11 mouse cellular contexts compared by ENCODE assay signal in genomic region chr1:172514551-172515268, GRCm38 (mm10). TPM values are rescaled to one million over a fixed set of nuclear protein-coding genes. Genes with fewer than 3 reads are reported as not detected.
DNase-seq lines count a peak whose midpoint lies in the region; ATAC-seq and TF ChIP-seq lines count a peak whose summit lies in the region.
"Had no signal": no experiment of that assay in that cellular context is flagged by ENCODE, and none has a peak within 500 bp of the region (broad histone marks: within the 10 kb centered on the region; RNA-seq: fewer than 3 reads in every experiment).

No protein-coding gene starts in this region.

- intact Hi-C loops in heart, adult 2 months (cut with DNase I), result loop anchor here (10.0 kb wide), 1 partner anchor 290 kb away; no protein-coding TSS in a partner anchor
- intact Hi-C loops in heart, postnatal 36 days (cut with DNase I), result no loop called here

- DNase-seq in heart, adult 2 months, result peak in 1 of 2 experiments; percentile 56
- no peak for DNase-seq in heart, postnatal 36 days
- DNase-seq in kidney, postnatal 36 days, result peak; percentile 60 to 61
- no peak for DNase-seq in right cerebral cortex, postnatal 36 days (ENCODE audit: low spot score in 2 of 2)
- no peak for DNase-seq in retina, postnatal 1 day
- no peak for DNase-seq in urinary bladder, postnatal 4 days (ENCODE audit: low spot score in 2 of 2)

- H3K27me3 ChIP-seq in heart, adult 2 months (ENCODE audit: control insufficient read depth, insufficient read depth, low read length), result no peaks in the 10 kb centered on the region; the same call in 1 of the 2 replicates
- no peaks in the 10 kb centered on the region for H3K27me3 ChIP-seq in E14TG2a.4 (ENCODE audit: insufficient read depth, low read length)
- H3K27me3 ChIP-seq in heart, embryonic 14.5 days (ENCODE audit: control insufficient read depth, insufficient read depth, low read length), result no peaks in the 10 kb centered on the region

- WGBS in heart, adult 2 months, result 49% methylated on average over 7 of the region's 7 CpGs
- WGBS in heart, embryonic 14.5 days, result 63% methylated on average over 7 of the region's 7 CpGs

- TF ChIP-seq POLR2A in heart, adult 2 months (IDR thresholded peaks at IDR 0.05; ENCODE audit: insufficient read depth, low read depth, low read length), result 0 out of 2 replicates have a peak, but pooled peaks have one; percentile 31

- H3K27ac ChIP-seq in heart, adult 2 months, result peak overlapping the region; percentile 67
- H3K27ac ChIP-seq in heart, embryonic 14.5 days (replicated peaks in 1 of 2; ENCODE audit: control insufficient read depth in 1 of 2, insufficient read depth in 1 of 2, low read depth in 2 of 2, low read length in 2 of 2), result peak overlapping the region; percentile 66 to 79
- H3K27ac ChIP-seq: midbrain, embryonic 10.5 days had no signal

- H3K36me3 ChIP-seq in heart, adult 2 months (ENCODE audit: control insufficient read depth, insufficient read depth, low read length), result peaks cover 8% of the 10 kb centered on the region; the same call in 1 of the 2 replicates
- H3K36me3 ChIP-seq in E14TG2a.4 (ENCODE audit: insufficient read depth, low read length), result no peaks in the 10 kb centered on the region
- H3K36me3 ChIP-seq in heart, embryonic 14.5 days (ENCODE audit: control insufficient read depth, insufficient read depth, low read length), result no peaks in the 10 kb centered on the region
- H3K36me3 ChIP-seq: midbrain, embryonic 10.5 days had no signal

- peaks cover 6% of the 10 kb centered on the region for H3K9me3 ChIP-seq in E14TG2a.4 (ENCODE audit: low read length)
- H3K9me3 ChIP-seq in heart, embryonic 14.5 days (ENCODE audit: control insufficient read depth, low read length), result peaks cover 7% of the 10 kb centered on the region; the same call in 1 of the 2 replicates

- ATAC-seq in heart, embryonic 14.5 days (ENCODE audit: insufficient number of reproducible peaks, insufficient read depth, low FRiP score, low read depth), result no peak

- peaks cover 27% of the 10 kb centered on the region for H3K4me1 ChIP-seq in heart, adult 2 months (ENCODE audit: control insufficient read depth, insufficient read depth, low read length)
- peaks cover 81% of the 10 kb centered on the region for H3K4me1 ChIP-seq in E14TG2a.4 (replicated peaks; ENCODE audit: low read depth, low read length)
- H3K4me1 ChIP-seq in heart, embryonic 14.5 days (ENCODE audit: control insufficient read depth in 2 of 2, insufficient read depth in 2 of 2, low read length in 2 of 2), result peaks cover 26 to 28% of the 10 kb centered on the region in 2 experiments

- peak; percentile 31; the same call in 1 of the 2 replicates for TF ChIP-seq EP300 in heart, adult 2 months (IDR thresholded peaks at IDR 0.05; ENCODE audit: insufficient read depth, low read depth, low read length)

- TF ChIP-seq CTCF in heart, adult 2 months (IDR thresholded peaks at IDR 0.05), result no peak
- TF ChIP-seq CTCF in E14TG2a.4 (conservative IDR thresholded peaks at IDR 0.05; ENCODE audit: low read length), result no peak

- no peak overlapping the region for H3K9ac ChIP-seq in heart, adult 2 months (ENCODE audit: low read depth, low read length)
- H3K9ac ChIP-seq in heart, embryonic 14.5 days (ENCODE audit: low read length), result no peak overlapping the region

- H3K4me3 ChIP-seq in heart, adult 2 months, result no peak overlapping the region
- H3K4me3 ChIP-seq in E14TG2a.4 (replicated peaks; ENCODE audit: low read length), result 0 out of 2 replicates have a peak overlapping the region, but pooled peaks have one; percentile 17
- no peak overlapping the region for H3K4me3 ChIP-seq in heart, embryonic 14.5 days (ENCODE audit: control insufficient read depth in 1 of 2, insufficient read depth in 1 of 2, low read depth in 1 of 2, low read length in 2 of 2)
- H3K4me3 ChIP-seq: midbrain, embryonic 10.5 days had no signal

- no peak overlapping the region for H3K4me2 ChIP-seq in heart, embryonic 14.5 days (ENCODE audit: low read length)

- no peaks in the 10 kb centered on the region for H3K79me2 ChIP-seq in heart, adult 2 months (replicated peaks; ENCODE audit: control insufficient read depth, insufficient read depth, low read length)

RNA-seq across cellular contexts. Expression of gene Cfap45, which starts 5.9 kb away (rescaled TPM):
- total RNA-seq in heart, adult 2 months (2021), result under 1 TPM; 0.39 to 0.52 TPM
- 0.26 and 0.53 TPM in 2 replicates for polyA plus RNA-seq in heart, adult 2 months (2012; rRNA removed)
- under 1 TPM; 0.14 to 0.92 TPM for total RNA-seq in heart, postnatal 36 days (2021)
- 2.0 and 2.6 TPM in 2 replicates for polyA plus RNA-seq in heart, embryonic 14.5 days (2014; fragmentation: Nextera tagmentation; extraction: Ambion mirVana)
- polyA plus RNA-seq: C2C12 had no signal

RNA-seq across cellular contexts. Expression of gene Tagln2, which starts 14.9 kb away (rescaled TPM):
- total RNA-seq in heart, adult 2 months (2021), result 10 to 100 TPM; 65.5 to 77.8 TPM
- 131 and 152 TPM in 2 replicates for polyA plus RNA-seq in heart, adult 2 months (2012; rRNA removed)
- 10 to 100 TPM; 71.9 to 78.4 TPM for total RNA-seq in heart, postnatal 36 days (2021)
- polyA plus RNA-seq in heart, embryonic 14.5 days (2014; fragmentation: Nextera tagmentation; extraction: Ambion mirVana), result 187 and 196 TPM in 2 replicates

RNA-seq across cellular contexts. Expression of gene Igsf9, which starts 33.1 kb away (rescaled TPM):
- under 1 TPM; 0.36 to 0.47 TPM for total RNA-seq in heart, adult 2 months (2021)
- polyA plus RNA-seq in heart, adult 2 months (2012; rRNA removed), result 2.1 and 3.8 TPM in 2 replicates
- under 1 TPM; 0.75 to 0.76 TPM for total RNA-seq in heart, postnatal 36 days (2021)
- 2.0 and 5.0 TPM in 2 replicates for polyA plus RNA-seq in heart, embryonic 14.5 days (2014; fragmentation: Nextera tagmentation; extraction: Ambion mirVana)
- total RNA-seq: granulocyte monocyte progenitor cell, adult 5-6 weeks had no signal

RNA-seq across cellular contexts. Expression of gene Slamf9, which starts 39.6 kb away (rescaled TPM):
- 1 to 10 TPM; 1.2 to 2.3 TPM for total RNA-seq in heart, adult 2 months (2021)
- polyA plus RNA-seq in heart, adult 2 months (2012; rRNA removed), result 6.8 and 7.0 TPM in 2 replicates
- total RNA-seq in heart, postnatal 36 days (2021), result 1 to 10 TPM; 1.1 to 1.5 TPM
- polyA plus RNA-seq in heart, embryonic 14.5 days (2014; fragmentation: Nextera tagmentation; extraction: Ambion mirVana), result 1.5 and 1.6 TPM in 2 replicates
- total RNA-seq: granulocyte monocyte progenitor cell, adult 5-6 weeks had no signal

RNA-seq across cellular contexts. Expression of gene Vsig8, which starts 41.0 kb away (rescaled TPM):
- total RNA-seq in heart, adult 2 months (2021), result not detected
- not detected in 2 replicates for polyA plus RNA-seq in heart, adult 2 months (2012; rRNA removed)
- total RNA-seq in heart, postnatal 36 days (2021), result not detected
- 0.22 and 0.23 TPM in 2 replicates for polyA plus RNA-seq in heart, embryonic 14.5 days (2014; fragmentation: Nextera tagmentation; extraction: Ambion mirVana)
- total RNA-seq: granulocyte monocyte progenitor cell, adult 5-6 weeks had no signal
- polyA plus RNA-seq: C2C12 had no signal

Comparison
In these comparisons a context has a peak if more than half of its experiments do, and no peak if none do; other contexts are left out.
1. DNase-seq: peak in kidney, postnatal 36 days (2 of 2); none in heart, postnatal 36 days (0 of 2), right cerebral cortex, postnatal 36 days (0 of 2), retina, postnatal 1 day (single experiment) and urinary bladder, postnatal 4 days (0 of 2).